Mouse (Mus musculus): ENCODE results near the gene Olfr1444.

DNA sequence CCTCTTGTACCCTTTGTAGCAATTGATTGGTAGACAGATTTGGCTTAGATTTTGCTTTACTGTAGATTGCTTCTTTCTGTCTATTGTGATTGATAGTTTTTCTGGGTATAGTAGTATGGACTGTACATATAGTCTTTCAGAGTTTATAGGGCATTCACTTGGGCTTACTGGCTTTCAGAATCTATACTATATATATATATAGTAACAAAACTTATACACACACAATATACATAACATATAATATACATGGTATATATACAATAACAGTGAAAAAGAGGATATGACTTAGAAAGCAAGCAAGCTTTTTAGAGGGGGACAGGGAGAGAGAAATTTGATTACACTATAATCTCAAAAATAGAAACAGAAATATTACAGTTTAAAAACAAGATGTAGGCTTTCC is 10.7 kb upstream of the Olfr1444 start, which contains the start of gene Gm5244:
- no peak for TF ChIP-seq CTCF (IDR thresholded peaks at IDR 0.05; ENCODE audit: low read depth)
- TF ChIP-seq EP300 (IDR thresholded peaks at IDR 0.05; ENCODE audit: low read depth), result no peak
